Mouse (Mus musculus) forebrain, postnatal 0 days (tissue): ENCODE measurements around the gene Sgtb. TPM values are rescaled to one million over a fixed set of nuclear protein-coding genes. Genes with fewer than 3 reads are reported as not detected.
A peak's percentile ranks its signal among the peaks of the same experiment; 100 is the strongest.

Source experiments
- ATAC-seq: fragments of 200-750 bp; cut with Nextera tagmentation; 2 replicates; pipeline ENCODE4 v1.8.0; 2017; ENCODE audit warnings: mild to moderate bottlenecking, moderate library complexity
- DNase-seq: peaks from one replicate; pipeline ENCODE4 v3.0.0-alpha.2; 2015
- H3K27ac ChIP-seq: fragments of 300-500 bp; sonication (generic); 2 replicates; pipeline ENCODE4 v1.5.1; 2014; ENCODE audit warnings: low read depth, mild to moderate bottlenecking, antibody characterized with exemption, low read length, moderate library complexity, mixed read lengths
- H3K27me3 ChIP-seq: fragments of 300-500 bp; sonication (generic); 2 replicates; pipeline ENCODE4 v1.6.1; 2014; ENCODE audit warnings: mild to moderate bottlenecking, low read length, mixed read lengths; ENCODE audit not compliant: insufficient read depth
- H3K36me3 ChIP-seq: fragments of 300-500 bp; sonication (generic); 2 replicates; pipeline ENCODE4 v1.6.1; 2014; ENCODE audit warnings: mild to moderate bottlenecking, moderate library complexity; ENCODE audit not compliant: insufficient read depth
- H3K4me1 ChIP-seq: fragments of 300-500 bp; sonication (generic); 2 replicates; pipeline ENCODE4 v1.6.1; 2014; ENCODE audit warnings: antibody characterized with exemption; ENCODE audit not compliant: insufficient read depth
- H3K4me2 ChIP-seq: fragments of 300-500 bp; sonication (generic); 2 replicates; pipeline ENCODE4 v1.6.1; 2014; ENCODE audit warnings: low read depth, mild to moderate bottlenecking, moderate library complexity
- H3K4me3 ChIP-seq: fragments of 300-500 bp; sonication (generic); 2 replicates; pipeline ENCODE4 v1.5.1; 2014; ENCODE audit warnings: low read depth, low read length, mixed read lengths
- H3K9ac ChIP-seq: fragments of 300-500 bp; sonication (generic); 2 replicates; pipeline ENCODE4 v1.6.1; 2014; ENCODE audit warnings: mild to moderate bottlenecking
- H3K9me3 ChIP-seq: fragments of 300-500 bp; sonication (generic); 2 replicates; pipeline ENCODE4 v1.6.1; 2016; ENCODE audit warnings: low read length
- CTCF ChIP-seq: sonication (generic); IDR thresholded peaks from 2 replicates; pipeline ENCODE4 v1.5.1; 2016; ENCODE audit warnings: antibody characterized with exemption, control low read depth, low read depth
- whole genome bisulfite sequencing: fragments of 180-500 bp; shearing (Covaris S2); extraction: QIAGEN DNeasy Blood & Tissue Kit; methylation state at CpG from one replicate; pipeline ENCODE4 v1.1.7; 2014; 5-methylcytosine and 5-hydroxymethylcytosine counted together
- polyA plus RNA-seq: library from polyadenylated mRNA; unstranded; fragments of >200 nt; fragmentation: Nextera tagmentation; extraction: Ambion mirVana; gene quantifications from 2 replicates; pipeline ENCODE4 v1.2.1, GENCODE M21; 2015
- total RNA-seq: library from RNA; depleted of rRNA; stranded (reverse); fragments of >200 nt; gene quantifications from 2 replicates; pipeline ENCODE4 v1.2.3, GENCODE M21; 2014

The Sgtb gene
- total and polyA plus RNA-seq, 2 experiments from 2014 or later = 23.0 to 32.2 TPM

DNA sequence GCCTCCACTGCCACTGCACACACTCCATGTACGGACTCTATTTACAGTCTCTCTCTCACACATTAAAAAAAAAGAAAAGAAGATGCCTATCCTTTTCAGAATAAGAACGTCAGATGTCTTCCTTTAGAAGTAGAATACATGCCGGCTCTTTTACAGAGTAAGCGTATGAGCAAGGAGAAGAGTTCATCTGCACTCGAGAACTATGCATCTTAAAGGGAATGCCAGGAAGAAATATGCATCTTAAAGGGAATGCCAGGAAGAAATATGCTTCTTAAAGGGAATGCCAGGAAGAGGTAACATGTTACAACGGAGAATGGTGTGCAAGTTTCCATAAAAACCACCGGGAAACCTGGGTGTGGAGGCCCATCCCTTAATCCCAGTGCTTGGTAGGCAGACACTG is 45.6 kb downstream of the Sgtb start:
- H3K9ac ChIP-seq = no peak overlapping the region
- H3K27me3 ChIP-seq = no peaks in the 10 kb centered on the region
- ATAC-seq (no peak), DNase-seq (no peak)
- H3K36me3 ChIP-seq = peaks cover 31% of the 10 kb centered on the region
- H3K9me3 ChIP-seq = no peaks in the 10 kb centered on the region
- no peak overlapping the region for H3K4me3 ChIP-seq
- no peaks in the 10 kb centered on the region for H3K4me1 ChIP-seq
- no peak overlapping the region for H3K4me2 ChIP-seq
- no peak overlapping the region for H3K27ac ChIP-seq
- TF ChIP-seq CTCF = no peak
- WGBS = 92% methylated on average over 7 of the region's 7 CpGs

DNA sequence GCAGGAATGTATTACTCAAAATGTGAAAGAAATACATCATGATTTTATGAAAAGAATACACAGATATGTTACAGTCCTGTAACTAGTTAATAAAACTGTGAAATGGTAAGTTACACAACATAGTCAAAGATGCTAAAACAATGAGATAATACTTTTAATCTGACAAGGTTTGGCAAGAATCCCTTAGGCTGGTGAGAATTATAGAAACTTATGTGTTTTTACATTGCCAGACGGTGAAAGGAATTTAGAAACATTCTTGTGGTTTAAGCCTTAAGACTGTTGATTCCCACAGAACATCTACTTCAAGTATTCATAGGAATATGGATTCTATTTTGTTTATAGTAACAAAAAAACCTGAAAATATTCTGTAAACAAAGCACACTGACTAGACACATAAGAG is 46.1 kb downstream of the Sgtb start:
- WGBS = 85% methylated on average over 1 of the region's 1 CpGs
- ATAC-seq = no peak

DNA sequence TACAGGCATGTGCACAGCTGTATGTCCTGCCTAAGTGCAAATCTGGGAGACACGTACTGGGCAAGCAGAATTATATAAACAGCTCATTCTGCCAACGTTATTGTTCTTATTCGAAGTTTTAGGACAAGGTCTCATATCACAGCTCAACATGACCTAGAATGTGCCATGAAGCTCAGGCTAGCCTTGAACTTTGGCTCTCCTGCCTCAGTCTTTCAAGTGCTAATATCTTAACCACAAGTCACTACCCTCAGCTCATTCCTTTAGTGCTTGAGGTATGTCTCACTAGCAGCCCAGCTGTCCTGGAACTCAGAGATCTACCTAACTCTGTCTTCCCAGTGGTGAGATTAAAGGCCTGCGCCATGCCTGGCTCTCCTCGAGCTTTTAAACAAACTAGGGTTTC is 62.2 kb downstream of the Sgtb start:
- no peak for ATAC-seq
- Histone ChIP-seq H3K4me2 (no peak overlapping the region), H3K36me3 (peaks cover 6% of the 10 kb centered on the region), H3K4me3 (no peak overlapping the region), H3K9ac (no peak overlapping the region), H3K27me3 (no peaks in the 10 kb centered on the region), H3K9me3 (no peaks in the 10 kb centered on the region), H3K4me1 (peaks cover 4% of the 10 kb centered on the region), H3K27ac (no peak overlapping the region)
- no peak for DNase-seq
- WGBS = 92% methylated on average over 5 of the region's 5 CpGs
- TF ChIP-seq CTCF = no peak

More for the DNA sequence above, 46.1 kb downstream of the Sgtb start:
- no peak overlapping the region for H3K4me3 ChIP-seq
- H3K36me3 ChIP-seq = peaks cover 34% of the 10 kb centered on the region
- H3K4me2 ChIP-seq = no peak overlapping the region
- no peak for DNase-seq
- H3K9me3 ChIP-seq = no peaks in the 10 kb centered on the region
- no peak overlapping the region for H3K27ac ChIP-seq
- no peak for TF ChIP-seq CTCF
- no peaks in the 10 kb centered on the region for H3K4me1 ChIP-seq
- H3K9ac ChIP-seq = no peak overlapping the region
- no peaks in the 10 kb centered on the region for H3K27me3 ChIP-seq

DNA sequence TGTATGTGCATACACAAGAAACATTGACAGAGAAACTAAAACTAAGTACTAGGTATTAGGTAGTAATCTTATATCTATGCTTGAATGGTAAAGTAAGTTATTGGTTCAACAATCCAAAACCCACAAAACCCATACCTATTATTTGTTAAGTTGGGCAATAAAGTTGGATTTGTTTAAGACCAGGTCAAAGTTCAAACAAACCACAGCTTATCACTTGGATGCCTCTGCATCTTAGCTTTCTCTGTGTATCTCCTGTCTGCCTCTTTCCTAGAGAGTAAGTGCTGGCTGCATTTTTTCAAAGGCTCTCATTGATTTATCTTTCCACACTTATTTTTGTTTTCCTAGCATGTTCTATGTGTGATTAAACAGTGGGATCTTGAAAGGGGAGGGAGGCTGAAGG is 63.0 kb downstream of the Sgtb start:
- no peak for TF ChIP-seq CTCF
- H3K4me3 ChIP-seq = no peak overlapping the region
- H3K9me3 ChIP-seq = no peaks in the 10 kb centered on the region
- H3K9ac ChIP-seq = no peak overlapping the region
- DNase-seq (no peak), ATAC-seq (no peak)
- no peak overlapping the region for H3K4me2 ChIP-seq
- H3K27ac ChIP-seq = no peak overlapping the region
- peaks cover 8% of the 10 kb centered on the region for H3K4me1 ChIP-seq
- H3K27me3 ChIP-seq = no peaks in the 10 kb centered on the region
- peaks cover 6% of the 10 kb centered on the region for H3K36me3 ChIP-seq

DNA sequence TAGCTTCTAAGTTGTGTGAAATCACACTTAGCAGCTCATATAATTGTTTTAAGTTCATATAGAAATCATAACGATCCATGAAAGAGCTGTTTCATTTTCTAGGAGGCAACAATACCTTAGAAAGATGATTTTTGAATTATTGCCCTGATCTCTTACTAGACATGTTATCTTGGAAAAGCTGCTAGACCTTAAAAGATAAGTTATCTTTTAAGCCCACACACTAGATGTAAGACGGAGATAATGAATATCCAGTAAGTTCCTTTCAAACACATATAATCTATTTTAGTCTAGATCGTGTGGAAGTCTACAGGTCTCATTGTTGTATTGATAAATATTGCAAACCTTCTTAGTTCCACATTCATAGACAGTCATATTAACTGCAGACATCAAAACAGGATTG is 67.3 kb downstream of the Sgtb start:
- 72% methylated on average over 3 of the region's 3 CpGs for WGBS

DNA sequence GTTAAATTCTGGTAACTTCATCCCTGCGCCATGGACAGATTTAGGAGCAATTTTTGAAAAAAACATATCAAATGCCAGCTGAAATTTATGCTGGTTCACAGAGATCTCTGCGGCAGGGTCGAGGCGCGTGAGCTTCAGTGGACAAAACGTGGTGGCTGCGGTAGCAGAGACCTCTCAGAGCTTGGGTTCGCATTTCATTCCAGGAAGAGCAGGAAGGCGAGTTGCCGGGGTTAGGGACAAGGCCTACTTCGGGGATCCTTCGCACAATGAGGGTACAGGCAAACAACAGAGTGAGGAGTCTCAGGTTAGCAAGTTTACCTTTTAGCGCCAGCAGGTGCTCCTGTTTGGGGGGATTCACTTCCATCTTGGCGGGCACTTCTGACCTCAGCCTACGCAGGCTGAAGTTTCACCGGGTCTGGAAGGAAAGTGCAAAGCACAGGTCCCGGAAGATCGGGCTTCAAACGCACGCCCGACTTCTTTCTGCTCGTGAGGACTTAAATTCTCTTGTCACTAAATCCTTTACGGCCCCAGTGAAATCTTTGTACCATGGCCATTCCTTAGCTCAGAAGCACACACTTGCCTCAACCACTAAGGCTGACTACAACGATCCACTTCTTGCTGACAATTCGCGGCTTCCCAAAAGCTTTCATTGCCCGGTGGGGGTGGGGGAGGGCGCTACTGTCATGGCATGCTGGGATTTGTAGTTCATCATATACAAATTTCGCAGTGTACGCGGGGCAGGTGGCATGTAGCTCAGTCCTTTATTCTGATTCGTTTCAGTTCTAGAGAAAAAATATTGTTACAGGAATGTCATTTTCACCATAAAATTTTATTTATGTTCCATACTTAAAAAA is 68.5 kb downstream of the Sgtb start, which contains the start of gene Trappc13:
TSS of gene Trappc13 (minus strand) at position 674 of the 854 bp plus-strand sequence.
- WGBS = under 1% methylated on average over 32 of the region's 32 CpGs
- Histone ChIP-seq H3K9ac (peak within 1 kb of the TSS; percentile 86), H3K36me3 (peaks cover 15% of the 10 kb centered on the region), H3K4me2 (peak within 1 kb of the TSS; percentile 80), H3K4me3 (peak within 1 kb of the TSS; percentile 80), H3K27me3 (no peaks in the 10 kb centered on the region), H3K27ac (peak within 1 kb of the TSS; percentile 81), H3K9me3 (no peaks in the 10 kb centered on the region), H3K4me1 (peaks cover 14% of the 10 kb centered on the region)
- ATAC-seq (peak; percentile 92), DNase-seq (no peak)
- no peak for TF ChIP-seq CTCF

More for the DNA sequence above, 67.3 kb downstream of the Sgtb start:
- ATAC-seq (no peak), DNase-seq (no peak)
- H3K27ac ChIP-seq = no peak overlapping the region
- H3K4me1 ChIP-seq = peaks cover 14% of the 10 kb centered on the region
- H3K4me2 ChIP-seq = peak overlapping the region; percentile 39
- peak overlapping the region; percentile 21; the same call in 1 of the 2 replicates for H3K4me3 ChIP-seq
- H3K27me3 ChIP-seq = no peaks in the 10 kb centered on the region
- TF ChIP-seq CTCF = no peak
- H3K36me3 ChIP-seq = peaks cover 9% of the 10 kb centered on the region
- H3K9me3 ChIP-seq = no peaks in the 10 kb centered on the region
- H3K9ac ChIP-seq = no peak overlapping the region

DNA sequence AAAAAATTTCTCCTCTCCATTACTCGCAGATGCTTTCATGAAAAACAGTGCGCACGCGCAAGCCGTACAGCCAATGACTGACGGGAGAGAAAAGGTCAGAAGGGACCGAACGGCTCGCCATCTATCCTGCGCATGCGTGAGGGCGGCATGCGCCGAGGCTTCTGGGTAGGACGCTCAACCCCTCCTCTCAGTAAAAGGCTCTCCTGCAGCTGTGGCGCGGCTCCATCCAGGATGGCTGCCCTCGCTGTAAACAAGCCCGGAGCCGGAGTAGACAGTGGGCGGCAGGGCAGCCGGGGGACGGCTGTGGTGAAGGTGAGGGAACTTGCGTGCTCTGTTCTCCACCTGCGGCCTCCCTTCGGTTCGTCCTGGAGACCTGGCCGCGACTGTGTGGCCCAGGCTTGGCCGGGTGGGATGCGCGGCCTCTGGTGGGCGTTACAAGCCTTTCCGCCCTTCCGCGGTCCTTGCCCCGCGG is 69.1 kb downstream of the Sgtb start, which contains the start of gene Trim23:
TSS of gene Trim23 (plus strand) at position 148 of the 472 bp plus-strand sequence.
- peak; percentile 56 for TF ChIP-seq CTCF
- peak; percentile 99 for ATAC-seq
- H3K27ac ChIP-seq = peak within 1 kb of the TSS; percentile 81
- 2% methylated on average over 38 of the region's 38 CpGs for WGBS
- peaks cover 14% of the 10 kb centered on the region for H3K4me1 ChIP-seq
- peak within 1 kb of the TSS; percentile 86 for H3K9ac ChIP-seq
- peaks cover 19% of the 10 kb centered on the region for H3K36me3 ChIP-seq
- peak within 1 kb of the TSS; percentile 80 for H3K4me3 ChIP-seq
- peak within 1 kb of the TSS; percentile 80 for H3K4me2 ChIP-seq
- no peaks in the 10 kb centered on the region for H3K9me3 ChIP-seq
- DNase-seq = peak; percentile 100
- no peaks in the 10 kb centered on the region for H3K27me3 ChIP-seq
